Comparison of ENCODE assay signal across 10 mouse cellular contexts in the genomic region with DNA sequence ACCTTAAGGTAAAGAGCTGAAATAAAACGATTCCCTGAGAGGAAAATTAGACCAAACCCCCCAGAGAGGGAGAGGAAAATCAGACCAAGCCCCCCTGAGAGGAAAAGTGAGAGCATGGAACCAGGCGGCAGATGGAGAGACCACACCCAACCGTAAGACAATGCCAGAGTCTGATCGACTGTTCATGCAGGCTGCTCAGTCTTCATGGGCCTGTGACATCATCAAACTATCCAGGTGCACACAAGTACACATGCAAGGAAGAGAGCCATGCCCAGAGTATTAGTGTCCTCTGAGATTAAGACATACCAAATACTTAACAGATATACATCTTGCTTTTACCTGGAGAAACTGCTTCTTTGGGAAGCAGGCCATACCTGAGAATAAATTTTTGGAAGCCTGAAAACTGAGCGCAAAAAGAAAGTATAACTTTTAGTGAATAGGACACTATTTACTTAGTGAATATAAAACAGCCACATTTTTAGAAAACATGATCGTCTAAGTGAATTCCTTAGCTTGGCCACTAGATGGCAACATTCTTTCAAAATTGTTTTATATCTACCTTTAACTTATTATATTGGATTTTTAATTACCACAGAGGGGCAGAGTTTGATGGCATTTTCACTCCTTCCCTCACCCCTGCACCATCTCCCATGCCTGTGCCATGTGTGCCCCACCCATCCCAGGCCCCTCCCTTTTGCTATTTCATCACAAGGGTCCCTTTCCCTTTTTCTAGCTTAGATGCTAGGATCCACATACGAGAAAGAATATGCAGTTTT. TPM values are rescaled to one million over a fixed set of nuclear protein-coding genes. Genes with fewer than 3 reads are reported as not detected.
DNase-seq lines count a peak whose midpoint lies in the region; ATAC-seq and TF ChIP-seq lines count a peak whose summit lies in the region.
"Had no signal": no experiment of that assay in that cellular context is flagged by ENCODE, and none has a peak within 500 bp of the region (broad histone marks: within the 10 kb centered on the region; RNA-seq: fewer than 3 reads in every experiment).

No protein-coding gene starts in this region.

- peak; percentile 56 for DNase-seq in embryonic facial prominence, embryonic 11.5 days (ENCODE audit: low spot score)
- DNase-seq in embryonic facial prominence, embryonic 10.5 days (ENCODE audit: low spot score) = no peak
- no peak for DNase-seq in liver, embryonic 14.5 days (ENCODE audit: low read depth in 3 of 3, low spot score in 3 of 3)
- no peak for DNase-seq in liver, embryonic 11.5 days (ENCODE audit: low spot score)
- DNase-seq in brain, adult 2 months (ENCODE audit: low read depth, low spot score) = peak; percentile 57
- DNase-seq in midbrain, embryonic 14.5 days = peak; percentile 79
- no peak for DNase-seq in left cerebral cortex, postnatal 10 days (ENCODE audit: extremely low spot score in 1 of 2, low spot score in 2 of 2)
- no peak for DNase-seq in cerebellum, adult 11 months
- DNase-seq: cerebellum, adult 11-12 months; left cerebral cortex, postnatal 4 days had no signal

- WGBS in embryonic facial prominence, embryonic 11.5 days = 52% methylated on average over 7 of the region's 7 CpGs
- 57% methylated on average over 7 of the region's 7 CpGs for WGBS in embryonic facial prominence, embryonic 10.5 days
- WGBS in liver, embryonic 14.5 days (ENCODE audit: insufficient replicate concordance) = 39% methylated on average over 7 of the region's 7 CpGs
- WGBS in liver, embryonic 11.5 days = 47% methylated on average over 7 of the region's 7 CpGs
- 53% methylated on average over 7 of the region's 7 CpGs for WGBS in midbrain, embryonic 14.5 days

- H3K4me2 ChIP-seq in embryonic facial prominence, embryonic 11.5 days (ENCODE audit: low read depth, low read length) = no peak overlapping the region
- H3K4me2 ChIP-seq in liver, embryonic 14.5 days (ENCODE audit: low read depth) = no peak overlapping the region
- H3K4me2 ChIP-seq in liver, embryonic 11.5 days = no peak overlapping the region
- no peak overlapping the region for H3K4me2 ChIP-seq in midbrain, embryonic 14.5 days (ENCODE audit: low read length)

- no peaks in the 10 kb centered on the region for H3K4me1 ChIP-seq in embryonic facial prominence, embryonic 11.5 days (ENCODE audit: control insufficient read depth, insufficient read depth, low read length)
- no peaks in the 10 kb centered on the region for H3K4me1 ChIP-seq in embryonic facial prominence, embryonic 10.5 days
- no peaks in the 10 kb centered on the region for H3K4me1 ChIP-seq in liver, embryonic 14.5 days (replicated peaks; ENCODE audit: control insufficient read depth in 2 of 2, insufficient read depth in 2 of 2, low read length in 1 of 2)
- H3K4me1 ChIP-seq in liver, embryonic 11.5 days (replicated peaks; ENCODE audit: control insufficient read depth, insufficient read depth, low read length) = no peaks in the 10 kb centered on the region
- no peaks in the 10 kb centered on the region for H3K4me1 ChIP-seq in midbrain, embryonic 14.5 days (ENCODE audit: control insufficient read depth, insufficient read depth, low read length)

- no peak overlapping the region for H3K9ac ChIP-seq in embryonic facial prominence, embryonic 11.5 days (replicated peaks; ENCODE audit: low read length)
- no peak overlapping the region for H3K9ac ChIP-seq in liver, embryonic 14.5 days (replicated peaks)
- H3K9ac ChIP-seq in liver, embryonic 11.5 days (ENCODE audit: low read depth, low read length) = no peak overlapping the region
- H3K9ac ChIP-seq in midbrain, embryonic 14.5 days (replicated peaks; ENCODE audit: low read length) = no peak overlapping the region

- no peak overlapping the region for H3K27ac ChIP-seq in embryonic facial prominence, embryonic 11.5 days (replicated peaks; ENCODE audit: low read depth, low read length)
- no peak overlapping the region for H3K27ac ChIP-seq in embryonic facial prominence, embryonic 10.5 days (replicated peaks)
- no peak overlapping the region for H3K27ac ChIP-seq in liver, embryonic 14.5 days
- no peak overlapping the region for H3K27ac ChIP-seq in liver, embryonic 11.5 days (ENCODE audit: low read depth, low read length)
- no peak overlapping the region for H3K27ac ChIP-seq in midbrain, embryonic 14.5 days (replicated peaks; ENCODE audit: low read depth, low read length)

- H3K27me3 ChIP-seq in embryonic facial prominence, embryonic 11.5 days (ENCODE audit: control insufficient read depth, insufficient read depth, low read length) = no peaks in the 10 kb centered on the region
- H3K27me3 ChIP-seq in embryonic facial prominence, embryonic 10.5 days (replicated peaks; ENCODE audit: low read depth, poor library complexity, severe bottlenecking) = no peaks in the 10 kb centered on the region
- H3K27me3 ChIP-seq in liver, embryonic 14.5 days (ENCODE audit: control insufficient read depth, insufficient read depth, low read length) = no peaks in the 10 kb centered on the region
- no peaks in the 10 kb centered on the region for H3K27me3 ChIP-seq in liver, embryonic 11.5 days (replicated peaks; ENCODE audit: control insufficient read depth, insufficient read depth, low read length)
- no peaks in the 10 kb centered on the region for H3K27me3 ChIP-seq in midbrain, embryonic 14.5 days (ENCODE audit: control insufficient read depth, insufficient read depth, low read length)

- TF ChIP-seq CTCF in liver, embryonic 14.5 days (IDR thresholded peaks at IDR 0.05; ENCODE audit: low read depth) = peak; percentile 36; the same call in 1 of the 2 replicates

- H3K36me3 ChIP-seq in embryonic facial prominence, embryonic 11.5 days (replicated peaks; ENCODE audit: control insufficient read depth, insufficient read depth, low read depth, low read length) = no peaks in the 10 kb centered on the region
- H3K36me3 ChIP-seq in embryonic facial prominence, embryonic 10.5 days (replicated peaks) = no peaks in the 10 kb centered on the region
- H3K36me3 ChIP-seq in liver, embryonic 14.5 days (replicated peaks; ENCODE audit: control insufficient read depth, insufficient read depth, low read depth) = no peaks in the 10 kb centered on the region
- no peaks in the 10 kb centered on the region for H3K36me3 ChIP-seq in liver, embryonic 11.5 days (ENCODE audit: control insufficient read depth, insufficient read depth, low read length)
- no peaks in the 10 kb centered on the region for H3K36me3 ChIP-seq in midbrain, embryonic 14.5 days (ENCODE audit: control insufficient read depth, insufficient read depth, low read length)

- intact Hi-C loops in left cerebral cortex, postnatal 10 days (cut with DNase I) = loop anchor here (5.0 kb wide), 2 partner anchors 644 to 859 kb away; no protein-coding TSS in a partner anchor

- H3K4me3 ChIP-seq in embryonic facial prominence, embryonic 11.5 days (ENCODE audit: low read depth, low read length) = no peak overlapping the region
- H3K4me3 ChIP-seq in embryonic facial prominence, embryonic 10.5 days = no peak overlapping the region
- no peak overlapping the region for H3K4me3 ChIP-seq in liver, embryonic 14.5 days (ENCODE audit: insufficient read depth in 1 of 2, low read depth in 2 of 2, low read length in 2 of 2)
- no peak overlapping the region for H3K4me3 ChIP-seq in liver, embryonic 11.5 days (ENCODE audit: low read depth, low read length)
- H3K4me3 ChIP-seq in midbrain, embryonic 14.5 days (replicated peaks; ENCODE audit: low read depth, low read length) = no peak overlapping the region

- TF ChIP-seq EP300 in liver, embryonic 14.5 days (IDR thresholded peaks at IDR 0.05; ENCODE audit: low read depth) = no peak

- H3K9me3 ChIP-seq in embryonic facial prominence, embryonic 11.5 days (replicated peaks; ENCODE audit: control insufficient read depth, low read length) = no peaks in the 10 kb centered on the region
- H3K9me3 ChIP-seq in embryonic facial prominence, embryonic 10.5 days = no peaks in the 10 kb centered on the region
- no peaks in the 10 kb centered on the region for H3K9me3 ChIP-seq in liver, embryonic 14.5 days (ENCODE audit: control insufficient read depth, low read length)
- no peaks in the 10 kb centered on the region for H3K9me3 ChIP-seq in liver, embryonic 11.5 days (ENCODE audit: control insufficient read depth, low read length)
- no peaks in the 10 kb centered on the region for H3K9me3 ChIP-seq in midbrain, embryonic 14.5 days (ENCODE audit: control insufficient read depth, low read length)

- no peak for ATAC-seq in embryonic facial prominence, embryonic 11.5 days (replicated peaks; ENCODE audit: insufficient number of reproducible peaks, low FRiP score, low TSS enrichment, low read depth)
- no peak for ATAC-seq in liver, embryonic 14.5 days (ENCODE audit: insufficient read depth)
- no peak; the same call in 1 of the 2 replicates for ATAC-seq in liver, embryonic 11.5 days (replicated peaks; ENCODE audit: low FRiP score)
- no peak for ATAC-seq in midbrain, embryonic 14.5 days (ENCODE audit: low FRiP score, low TSS enrichment)

RNA-seq across cellular contexts. Expression of a gene that starts 15.5 kb away (rescaled TPM):
- 35.5 and 36.9 TPM in 2 replicates for polyA plus RNA-seq in embryonic facial prominence, embryonic 11.5 days (2014; fragmentation: Nextera tagmentation; extraction: Ambion mirVana)
- polyA plus RNA-seq in embryonic facial prominence, embryonic 10.5 days (2016; fragmentation: Nextera tagmentation; extraction: Ambion mirVana) = 28.1 and 31.0 TPM in 2 replicates
- polyA plus RNA-seq in liver, embryonic 14.5 days (2012; rRNA removed) = 15.8 and 17.2 TPM in 2 replicates
- 8.9 and 10.2 TPM in 2 replicates for polyA plus RNA-seq in liver, embryonic 14.5 days (2014; fragmentation: Nextera tagmentation; extraction: Ambion mirVana)
- 22.7 and 23.8 TPM in 2 replicates for polyA plus RNA-seq in liver, embryonic 11.5 days (2014; fragmentation: Nextera tagmentation; extraction: Ambion mirVana)
- 43.1 and 53.9 TPM in 2 replicates for polyA plus RNA-seq in midbrain, embryonic 14.5 days (2014; fragmentation: Nextera tagmentation; extraction: Ambion mirVana)
- total RNA-seq in left cerebral cortex, postnatal 10 days (2021) = 100 to 1,000 TPM; 120 to 122 TPM

Comparison
In these comparisons a context has a peak if more than half of its experiments do, and no peak if none do; other contexts are left out.
1. DNase-seq: peak in embryonic facial prominence, embryonic 11.5 days (single experiment), brain, adult 2 months (single experiment) and midbrain, embryonic 14.5 days (single experiment); none in embryonic facial prominence, embryonic 10.5 days (single experiment), liver, embryonic 14.5 days (0 of 3), liver, embryonic 11.5 days (single experiment), left cerebral cortex, postnatal 10 days (0 of 2) and cerebellum, adult 11 months (single experiment).